Mouse (Mus musculus): Measurements from ENCODE around the gene Irak1.

DNA sequence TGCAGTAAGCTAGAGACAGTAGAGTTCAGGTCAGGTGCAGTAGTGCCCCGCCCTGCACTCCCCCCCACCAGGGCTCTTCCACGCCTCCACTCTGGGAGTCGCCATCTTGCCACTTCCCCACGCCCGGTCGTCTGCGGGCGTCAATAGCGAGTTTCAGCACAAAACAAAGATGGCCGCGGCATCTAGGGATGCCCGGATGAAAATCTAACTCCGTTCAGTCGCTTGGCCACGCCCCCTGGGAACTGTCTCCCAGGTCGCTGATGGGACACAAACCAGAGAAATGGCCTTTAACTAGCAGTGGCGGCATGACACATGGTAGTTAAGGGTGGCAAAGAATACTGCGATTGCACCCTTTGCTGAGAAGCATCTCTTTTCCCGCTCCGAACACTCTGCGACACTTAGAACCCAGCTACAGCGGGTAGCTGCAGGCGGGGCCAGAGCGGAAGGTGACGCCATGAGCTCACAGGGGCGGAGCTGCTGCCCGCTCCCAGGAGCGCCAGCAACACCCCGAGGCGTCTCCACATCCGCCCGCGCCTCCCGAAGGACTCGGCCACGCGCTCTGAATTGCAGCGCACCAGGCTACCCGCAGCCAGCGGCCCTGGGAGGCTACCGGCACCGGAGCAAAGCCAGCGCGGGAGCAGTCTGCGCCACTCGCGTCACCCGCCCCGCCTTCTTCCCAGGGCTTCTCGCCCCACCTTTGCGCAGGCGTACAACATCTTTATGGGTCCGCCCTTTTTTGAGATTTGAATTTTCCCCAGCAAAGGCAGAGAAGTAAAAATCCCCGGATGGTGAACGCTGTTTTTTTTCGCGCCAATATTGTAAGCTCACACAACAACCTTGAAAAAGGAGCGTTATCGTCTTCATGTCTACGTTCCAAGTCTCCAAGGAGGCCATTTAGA, 56.3 kb downstream of the Irak1 start:
- no peak for TF ChIP-seq ZC3H11A (IDR thresholded peaks at IDR 0.05; ENCODE audit: borderline replicate concordance, low read depth, low read length)
- TF ChIP-seq MAFK (IDR thresholded peaks at IDR 0.05; ENCODE audit: insufficient read depth, low read depth, low read length) = no peak
